Mouse (Mus musculus) CD4-positive, CD25-positive, alpha-beta regulatory T cell, adult 2 months (primary cell): ENCODE measurements around the gene Gbgt1.
"Not testable (repeated sequence)": the region's sequence is repeated elsewhere in the genome, so short reads cannot be mapped to it uniquely, and the experiment has no call there.

Source experiments
- DNase-seq: peaks from one replicate; pipeline ENCODE4 v3.0.0-alpha.2; 2012; ENCODE audit warnings: low read depth, low spot score

Gene Gbgt1

DNA sequence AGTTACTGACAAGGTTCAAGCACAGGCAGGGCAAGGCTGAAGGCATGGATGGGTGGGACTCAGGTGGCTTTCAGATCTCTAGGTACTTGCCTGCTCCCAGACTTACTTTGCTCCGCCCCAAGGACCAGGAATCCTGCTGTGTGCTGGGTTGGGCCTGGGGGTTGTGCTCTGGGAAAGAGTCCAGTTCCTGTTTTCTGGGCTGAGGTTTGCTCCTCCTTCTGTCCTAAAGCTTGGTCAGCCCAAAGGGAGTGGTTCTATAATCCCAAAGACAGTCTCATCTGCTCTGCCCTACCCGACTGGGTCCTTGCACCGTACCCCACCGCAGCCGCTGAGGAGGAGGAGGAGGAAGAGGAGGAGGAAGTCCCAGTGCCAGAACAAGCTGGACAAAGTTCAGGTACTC is at the start of gene Gbgt1:
TSS of gene Gbgt1 (plus strand) at position 221 of the 400 bp plus-strand sequence.
- no peak for DNase-seq

DNA sequence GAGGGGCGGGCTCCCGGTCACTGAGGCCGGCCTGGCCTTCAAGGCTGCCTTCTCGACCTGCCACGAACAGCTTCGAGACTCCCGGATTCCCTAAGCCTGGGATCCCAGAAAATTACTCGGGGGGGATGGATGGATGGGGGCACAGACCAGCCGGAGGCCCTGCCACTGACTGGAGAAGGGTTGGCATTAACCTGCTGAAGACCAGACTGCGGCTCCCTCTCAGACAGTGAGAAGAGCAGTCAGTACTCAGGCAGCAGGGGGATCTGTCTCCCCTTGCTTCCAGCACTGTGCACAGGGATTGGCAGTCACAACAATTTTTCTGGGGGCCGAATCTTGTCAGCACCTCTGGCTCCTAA is 49.4 kb upstream of the Gbgt1 start:
- no peak for DNase-seq

DNA sequence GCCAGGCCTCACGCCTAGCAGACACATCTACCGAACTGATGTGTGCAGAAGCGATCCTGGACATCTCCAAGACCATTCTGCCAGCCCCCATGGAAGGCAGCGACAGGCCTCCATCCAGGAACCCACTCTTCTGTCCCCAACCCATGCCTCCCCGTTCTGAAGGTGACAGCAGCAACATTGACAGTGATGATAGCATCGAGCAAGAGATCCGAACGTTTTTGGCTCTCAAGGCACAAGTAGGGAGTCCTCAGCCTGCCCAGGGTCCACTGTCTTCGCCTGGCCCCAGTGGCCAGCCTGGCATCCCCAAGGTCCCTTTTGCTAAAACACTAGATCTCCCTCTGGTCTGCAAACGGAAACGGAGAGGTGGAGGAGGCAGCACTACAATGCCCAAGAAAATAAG is 45.0 kb upstream of the Gbgt1 start:
- no peak for DNase-seq

DNA sequence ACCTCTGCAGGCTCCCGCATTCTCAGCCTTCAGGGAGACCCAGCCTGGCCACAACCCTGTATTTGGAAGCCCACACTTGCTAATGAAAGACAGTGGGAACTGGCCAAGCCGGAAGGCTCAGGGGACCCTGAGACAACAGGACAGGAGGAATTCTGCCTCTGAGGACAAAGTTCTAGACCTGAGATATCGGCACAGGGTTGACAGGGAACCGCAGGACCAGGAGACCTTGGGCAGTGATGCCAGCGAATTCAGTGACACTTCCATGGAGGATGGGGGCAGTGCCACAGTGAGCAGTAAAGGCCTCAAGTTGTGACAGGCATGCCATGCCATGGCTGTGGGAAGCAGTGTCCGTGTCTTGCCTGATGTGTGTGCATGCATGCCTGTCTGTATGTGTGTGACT is 43.2 kb upstream of the Gbgt1 start:
- DNase-seq, result no peak

DNA sequence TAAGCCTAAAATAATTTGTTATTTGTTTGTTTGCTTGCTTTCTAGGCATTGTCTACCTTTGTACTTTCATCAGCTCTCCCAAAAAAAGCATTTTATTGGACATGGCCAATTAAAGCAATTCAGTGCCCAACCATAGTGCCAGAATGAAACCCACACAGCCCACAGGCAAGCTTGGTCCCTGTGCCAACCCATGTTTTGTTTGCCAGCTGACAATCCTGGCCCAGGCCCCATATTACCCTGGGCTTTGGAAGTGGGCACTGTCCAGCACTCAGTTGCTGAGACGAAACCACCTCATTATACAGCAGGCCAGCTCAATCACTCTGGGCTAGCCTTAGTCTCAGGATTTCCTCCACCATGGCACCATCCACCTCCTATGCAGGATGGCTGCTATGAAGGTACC is 40.1 kb upstream of the Gbgt1 start:
- no peak for DNase-seq

DNA sequence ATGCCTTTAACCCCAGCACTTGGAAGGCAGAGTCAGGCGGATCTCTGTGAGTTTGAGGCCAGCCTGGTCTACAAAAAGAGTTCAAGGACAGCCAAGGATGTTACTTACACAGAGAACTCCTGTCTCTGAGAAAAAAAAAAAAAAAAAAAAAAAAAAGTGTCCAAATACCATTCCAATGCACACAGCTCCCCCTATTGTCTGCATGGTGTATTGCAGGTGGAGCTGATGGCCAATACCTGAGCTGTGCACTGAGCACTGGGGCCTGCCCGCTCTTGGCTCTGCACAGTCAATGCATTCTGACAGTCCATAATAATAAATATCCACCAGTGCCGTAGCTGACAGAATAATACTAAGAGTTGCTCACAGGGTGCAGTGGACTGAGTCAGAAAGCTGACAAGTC is 32.8 kb upstream of the Gbgt1 start:
- peak; percentile 87 for DNase-seq

DNA sequence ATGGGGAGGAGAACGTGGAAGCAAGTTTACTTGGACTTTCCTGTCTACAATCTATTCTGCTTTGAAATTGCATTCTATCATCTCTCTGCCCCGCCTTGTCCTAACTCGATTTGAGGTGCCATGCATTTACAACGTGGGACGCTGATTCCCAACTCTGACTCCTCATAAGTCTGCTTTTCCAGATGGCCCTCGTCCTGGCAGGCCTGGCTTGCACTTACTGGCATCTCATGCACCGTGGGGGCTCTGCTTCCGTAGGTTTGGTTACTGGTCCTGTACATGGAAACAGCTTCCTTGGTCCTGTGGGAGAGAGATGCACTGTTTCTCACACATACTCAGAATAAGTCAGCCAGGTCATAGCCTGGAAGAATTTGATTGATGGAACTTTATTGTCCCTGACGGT is 31.8 kb upstream of the Gbgt1 start:
- DNase-seq, result no peak

DNA sequence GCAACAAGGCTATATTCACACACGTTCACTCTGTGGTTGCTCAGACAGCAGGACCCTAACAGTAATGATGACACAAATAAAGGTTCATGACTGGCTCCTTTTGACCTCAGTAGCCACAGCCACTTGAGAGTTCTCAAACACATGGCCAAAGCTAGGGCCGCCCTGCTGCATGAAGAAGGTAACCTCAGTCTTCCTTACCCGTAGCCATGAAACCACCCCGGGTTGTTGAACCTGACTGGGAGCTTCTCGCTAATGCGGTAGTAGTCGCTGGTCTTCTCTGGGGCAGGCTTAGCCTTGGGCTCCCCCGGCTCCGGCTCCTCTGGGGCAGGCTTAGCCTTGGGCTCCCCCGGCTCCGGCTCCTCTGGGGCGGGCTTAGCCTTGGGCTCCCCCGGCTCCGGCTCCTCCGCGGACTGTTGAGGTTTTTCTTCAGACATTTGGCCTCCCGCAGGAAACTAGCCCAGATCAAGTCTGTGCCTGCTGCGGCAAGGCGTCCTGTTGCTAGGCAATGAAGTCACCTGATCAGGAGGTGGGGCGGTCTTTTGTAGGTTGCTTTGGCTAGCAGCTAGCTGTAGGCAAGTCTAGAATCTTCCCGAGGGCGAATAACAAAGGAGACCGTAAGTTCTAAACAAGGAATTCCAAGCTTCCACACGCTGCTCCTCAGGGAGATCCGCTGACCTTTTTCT is 30.7 kb upstream of the Gbgt1 start, which contains the start of gene 1700007K13Rik:
TSS of gene 1700007K13Rik (minus strand) at position 497 of the 683 bp plus-strand sequence.
- DNase-seq, result peak; percentile 85

DNA sequence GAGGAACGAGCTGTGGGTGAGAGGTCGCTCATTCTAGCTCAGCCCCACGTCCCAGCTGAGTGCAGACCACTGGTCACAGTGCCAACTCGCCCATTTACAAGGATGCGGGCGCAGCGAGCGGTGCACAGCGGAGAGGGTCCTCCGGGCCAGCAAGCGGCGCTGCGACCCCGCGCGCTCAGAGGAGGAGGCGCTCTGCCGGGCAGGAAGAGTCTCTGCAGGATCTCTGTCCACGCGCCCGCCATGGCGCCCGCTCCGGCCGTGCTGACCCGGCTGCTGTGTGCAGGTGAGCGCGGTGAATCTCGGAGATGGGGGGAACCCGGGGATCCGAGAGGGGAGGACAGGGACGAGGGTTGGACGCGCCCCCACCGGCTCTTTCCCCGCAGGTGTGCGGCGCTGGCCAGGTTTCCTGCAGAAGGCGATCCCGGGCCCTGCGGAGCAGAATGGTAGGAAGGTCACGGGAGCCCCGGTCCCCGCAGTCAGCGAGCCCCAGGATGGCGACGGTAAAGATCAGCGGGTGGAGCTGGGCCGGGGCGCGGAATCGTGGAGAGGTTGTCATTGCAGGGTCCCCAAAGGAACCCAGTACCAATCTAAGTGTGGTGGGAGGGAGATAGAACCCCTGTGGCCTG is 28.7 kb upstream of the Gbgt1 start, which contains the start of gene Mrps2:
TSS of gene Mrps2 (plus strand) at position 207 of the 626 bp plus-strand sequence.
- DNase-seq, result peak; percentile 90

DNA sequence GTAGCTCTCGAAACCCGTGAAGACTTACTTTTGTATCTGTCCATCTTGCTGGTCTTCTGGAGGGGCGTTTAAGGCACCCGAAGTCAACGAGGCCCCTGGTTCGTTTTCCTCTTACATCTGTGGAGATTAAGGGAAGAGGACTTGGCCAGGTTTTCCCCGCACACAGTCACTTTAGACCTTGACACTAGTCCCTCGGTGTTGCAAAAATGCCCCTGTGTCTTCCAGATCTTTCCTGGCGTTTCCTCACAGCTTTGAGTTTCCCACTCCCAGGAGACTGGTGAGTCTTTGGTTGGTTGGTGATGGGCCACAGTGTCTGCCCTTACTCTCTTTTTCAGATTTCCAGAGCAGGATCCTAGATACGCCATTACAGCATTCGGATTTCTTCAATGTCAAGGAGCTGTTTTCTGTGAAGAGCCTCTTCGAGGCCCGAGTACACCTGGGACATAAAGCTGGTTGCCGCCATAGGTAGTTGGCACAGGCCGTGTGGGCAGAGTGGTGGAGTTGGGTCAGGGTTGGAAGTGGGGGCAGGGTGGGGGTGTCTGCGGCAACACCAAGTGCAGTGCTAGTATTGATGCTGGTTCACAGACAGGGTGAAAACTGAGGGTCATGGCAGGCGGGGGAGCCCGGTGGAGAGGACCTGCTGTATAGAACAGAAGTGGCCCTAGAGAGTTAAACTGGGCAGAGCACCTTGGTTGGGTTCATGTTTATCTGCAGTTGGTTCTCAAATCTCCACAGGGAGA is 28.0 kb upstream of the Gbgt1 start:
- no peak for DNase-seq

DNA sequence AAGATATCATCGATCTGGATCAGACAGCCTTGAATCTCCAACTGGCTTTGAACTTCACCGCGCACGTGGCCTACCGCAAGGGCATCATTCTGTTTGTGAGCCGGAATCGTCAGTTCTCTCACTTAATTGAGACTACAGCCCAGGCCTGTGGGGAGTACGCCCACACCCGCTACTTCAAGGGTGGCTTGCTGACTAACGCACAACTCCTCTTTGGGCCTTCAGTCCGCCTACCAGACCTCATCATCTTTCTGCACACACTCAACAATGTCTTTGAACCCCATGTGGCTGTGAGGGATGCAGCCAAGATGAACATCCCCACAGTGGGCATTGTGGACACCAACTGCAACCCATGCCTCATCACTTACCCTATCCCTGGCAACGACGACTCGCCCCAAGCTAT is 27.2 kb upstream of the Gbgt1 start:
- no peak for DNase-seq

DNA sequence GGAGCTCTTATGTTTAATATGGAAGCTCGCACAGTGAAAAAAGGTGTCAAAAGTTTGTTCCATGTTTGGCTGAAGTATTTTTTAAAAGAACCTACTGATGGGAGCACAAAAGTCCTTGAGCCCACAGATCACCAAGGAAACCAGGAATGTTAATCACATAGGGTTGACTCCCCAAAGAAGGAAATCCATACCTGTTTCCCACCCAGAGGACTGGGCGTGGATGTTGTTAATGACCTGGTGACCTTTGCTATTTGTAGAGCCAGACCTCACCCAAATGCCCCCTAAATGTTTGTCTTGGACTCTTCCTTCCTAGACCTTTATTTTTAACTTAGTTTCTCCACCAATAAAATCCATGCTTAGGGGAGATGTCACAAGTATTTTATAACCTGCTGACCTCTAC is 26.1 kb upstream of the Gbgt1 start:
- DNase-seq, result no peak

DNA sequence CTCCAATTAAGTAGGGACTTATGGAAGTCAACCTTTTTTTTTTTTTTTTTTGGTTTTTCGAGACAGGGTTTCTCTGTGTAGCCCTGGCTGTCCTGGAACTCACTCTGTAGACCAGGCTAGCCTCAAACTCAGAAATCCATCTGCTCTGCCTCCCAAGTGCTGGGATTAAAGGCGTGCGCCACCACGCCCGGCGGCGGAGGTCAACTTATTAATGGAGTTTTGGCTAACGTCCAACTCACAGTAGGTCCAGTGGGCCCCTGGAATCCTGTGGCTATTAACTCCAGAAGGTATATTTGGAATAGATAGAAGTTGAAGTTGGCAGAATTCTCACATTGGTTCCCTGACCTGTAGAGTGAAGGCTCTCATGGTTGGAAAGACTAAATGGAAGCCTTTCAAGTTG is 24.7 kb upstream of the Gbgt1 start:
- DNase-seq, result not testable (repeated sequence)

DNA sequence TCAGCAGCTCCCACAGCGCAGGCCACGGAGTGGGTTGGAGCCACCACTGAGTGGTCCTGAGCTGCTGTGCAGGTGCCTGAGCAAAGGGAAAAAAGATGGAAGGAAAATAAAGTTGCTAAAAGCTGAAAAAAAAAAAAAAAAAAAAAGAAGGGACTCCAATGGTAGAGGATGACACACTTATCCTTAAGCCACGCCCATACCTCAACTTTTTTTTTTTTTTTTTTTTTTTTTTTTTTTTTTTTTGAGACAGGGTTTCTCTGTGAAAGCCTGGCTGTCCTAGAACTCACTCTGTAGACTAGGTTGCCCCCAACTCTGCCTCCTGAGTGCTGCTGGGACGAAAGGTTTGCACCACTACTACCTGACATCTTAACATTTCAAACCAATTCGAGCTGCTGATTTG is 18.7 kb upstream of the Gbgt1 start:
- DNase-seq, result not testable (repeated sequence)

DNA sequence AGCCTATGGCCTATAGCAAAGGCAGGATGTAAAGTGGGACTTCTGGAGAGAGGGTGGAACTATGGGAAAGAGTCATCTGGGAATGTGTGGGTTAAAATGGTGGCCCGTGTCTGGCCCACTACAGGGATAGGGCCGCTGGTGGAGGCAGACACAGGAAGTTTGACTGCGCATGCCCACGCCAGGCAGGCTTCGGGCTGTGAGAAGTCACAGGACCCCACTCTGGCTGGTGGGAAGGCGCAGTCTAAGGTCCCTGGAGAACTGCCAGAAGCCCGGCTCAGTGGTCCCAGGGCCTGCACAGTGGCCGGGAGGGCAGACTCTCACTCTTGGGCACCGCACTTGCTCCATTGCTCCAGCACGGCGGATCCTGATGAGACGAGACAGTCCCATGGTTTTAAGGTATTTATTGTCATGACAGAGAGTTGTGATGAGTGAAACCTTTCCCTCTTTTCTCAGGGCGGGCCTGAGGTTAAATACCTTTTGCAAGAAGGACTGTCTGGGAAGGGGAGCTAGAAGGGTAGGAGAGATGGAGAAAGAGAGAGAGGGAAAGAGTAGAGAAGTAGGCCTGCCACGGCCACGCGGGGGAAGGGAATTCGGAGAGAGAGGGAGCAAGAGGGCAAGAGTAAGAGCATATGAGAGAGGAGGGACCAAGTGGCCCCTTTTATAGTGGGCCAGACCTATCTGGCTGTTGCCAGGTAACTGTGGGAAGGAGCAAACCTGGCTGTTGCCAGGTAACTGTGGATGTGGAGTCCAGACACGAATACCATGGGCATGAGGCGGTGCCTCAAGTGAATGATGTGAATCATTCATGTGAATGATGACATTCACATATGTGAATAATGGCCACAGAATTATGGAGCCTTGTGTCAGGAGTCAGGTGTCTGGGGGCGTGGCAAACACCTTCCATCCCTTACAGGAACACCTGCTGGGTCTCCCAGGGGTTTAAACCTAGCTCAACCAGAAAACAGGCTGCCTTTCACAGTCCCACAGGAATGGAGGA is 17.2 kb upstream of the Gbgt1 start:
- no peak for DNase-seq

DNA sequence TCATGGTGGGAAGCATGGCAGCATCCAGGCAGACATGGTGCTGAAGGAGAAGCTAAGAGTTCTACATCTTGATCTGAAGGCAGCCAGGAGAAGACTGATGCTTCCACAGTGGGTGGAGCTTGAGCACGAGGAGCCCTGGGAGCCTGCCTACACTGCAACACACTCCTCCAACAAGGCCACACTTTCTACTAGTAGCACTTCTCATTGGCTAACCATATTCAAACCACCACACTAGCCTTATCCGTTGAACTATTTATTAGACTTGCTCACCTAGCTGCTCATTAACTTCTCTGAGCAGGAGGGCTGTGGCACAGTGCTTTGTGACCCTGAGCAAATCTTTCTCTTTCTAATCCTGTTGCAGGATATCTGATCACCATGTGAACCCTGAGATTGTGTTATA is 12.8 kb upstream of the Gbgt1 start:
- no peak for DNase-seq

DNA sequence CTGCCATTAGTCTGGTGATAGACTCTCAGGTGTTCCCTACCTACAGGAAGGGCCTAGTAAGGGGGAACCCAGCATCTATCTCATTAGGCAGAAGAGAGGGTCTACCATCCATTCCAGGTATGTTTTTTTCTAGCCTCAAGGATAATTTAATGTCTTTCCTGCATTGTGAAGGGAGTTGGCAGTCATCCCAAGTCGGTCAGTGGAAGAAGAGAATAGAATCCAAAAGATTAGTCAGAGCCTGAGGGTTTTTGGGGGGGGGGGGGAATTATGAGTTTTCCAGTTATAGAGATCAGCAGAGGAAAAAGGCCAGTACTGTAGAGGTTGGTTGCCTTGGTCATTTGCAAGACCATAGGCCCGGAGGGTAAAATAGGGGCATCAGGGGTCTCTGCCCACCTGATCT is 2.2 kb upstream of the Gbgt1 start:
- DNase-seq, result no peak

DNA sequence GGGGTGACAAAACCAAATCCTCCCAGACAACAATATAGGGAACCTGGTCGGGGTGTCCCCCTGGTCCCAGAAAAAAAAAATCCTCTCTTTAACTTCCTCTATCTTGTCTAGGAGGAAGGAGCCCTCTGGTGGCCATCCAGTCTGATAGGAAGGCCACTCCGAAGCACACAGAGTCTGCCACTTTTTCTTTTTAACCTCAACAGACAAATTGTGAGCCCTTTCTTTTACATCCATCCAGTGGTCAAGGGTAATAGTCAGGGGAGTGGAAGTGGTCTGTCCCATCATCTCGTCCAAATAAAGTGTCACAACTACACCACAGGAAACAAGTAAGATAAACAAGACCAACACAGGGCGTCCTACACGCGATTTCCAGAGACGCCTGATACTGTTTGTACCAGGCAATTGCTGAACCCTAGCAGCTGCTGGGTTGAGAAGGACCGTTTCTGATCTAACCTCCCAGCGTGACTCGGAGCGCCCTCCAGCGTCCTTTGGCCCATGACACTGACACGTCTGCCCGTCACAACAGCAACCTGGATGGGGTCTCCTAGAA is 1.4 kb upstream of the Gbgt1 start:
- peak; percentile 29 for DNase-seq

DNA sequence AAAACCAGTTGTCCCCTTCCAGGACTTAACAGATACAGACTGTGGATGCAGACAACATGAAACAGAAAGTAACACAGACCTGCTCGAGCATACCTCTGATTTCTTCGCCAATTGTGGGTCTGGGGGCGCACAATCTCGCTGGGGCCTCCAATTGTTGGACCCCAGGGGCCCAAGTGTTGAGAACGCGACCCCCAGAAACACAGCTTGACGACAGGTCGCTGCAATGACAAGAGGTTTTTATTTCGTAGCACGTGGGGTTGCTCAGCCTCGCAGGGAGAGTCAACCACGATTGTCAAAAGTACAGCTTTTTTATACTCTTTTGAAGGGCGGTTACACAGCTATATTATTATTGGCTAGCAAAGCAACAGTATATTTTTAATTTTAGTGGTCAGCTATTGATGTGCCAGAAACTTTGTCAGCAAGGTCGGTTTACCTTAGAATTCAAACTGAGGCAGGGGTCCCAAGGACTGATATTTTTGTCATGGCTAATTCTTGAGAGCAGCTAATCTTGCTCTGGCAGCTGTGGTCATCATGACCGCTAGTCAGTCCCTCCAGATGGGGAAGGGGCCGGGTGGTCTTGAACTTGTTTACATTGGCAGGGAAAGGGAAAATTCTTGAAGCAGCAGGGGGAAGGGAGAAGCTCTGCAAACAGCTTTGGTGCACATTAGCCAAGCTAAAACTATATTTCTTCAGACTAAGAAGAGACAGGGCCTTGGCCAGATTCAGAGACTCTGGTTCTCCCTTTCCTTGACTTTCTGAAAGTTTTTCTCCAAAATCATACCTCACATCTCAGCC is 693 bp upstream of the Gbgt1 start:
- DNase-seq, result no peak

DNA sequence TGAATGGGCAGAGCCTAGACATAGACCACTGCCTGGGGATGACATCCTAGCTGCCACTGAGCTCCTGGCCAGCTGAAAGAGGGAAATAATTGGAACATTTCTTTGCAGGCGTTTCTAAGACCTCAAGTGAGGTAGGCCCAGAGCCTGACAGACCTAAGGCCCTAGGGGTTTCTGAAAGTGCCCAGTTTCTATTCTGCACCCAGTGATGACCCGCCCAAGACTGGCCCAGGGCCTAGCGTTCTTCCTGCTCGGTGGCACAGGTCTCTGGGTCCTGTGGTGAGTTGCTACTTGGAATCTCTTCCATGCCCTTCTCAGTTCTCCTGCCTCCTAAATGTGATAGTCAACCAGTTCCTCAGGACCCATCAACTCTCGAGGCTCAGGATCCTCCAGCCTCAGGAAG is 870 bp downstream of the Gbgt1 start:
- no peak for DNase-seq
